Mouse (Mus musculus) midbrain, embryonic 15.5 days (tissue): Measurements from ENCODE around the gene Ms4a18. TPM values are rescaled to one million over a fixed set of nuclear protein-coding genes. Genes with fewer than 3 reads are reported as not detected.

Experiments
- ATAC-seq: fragments of 200-750 bp; cut with Nextera tagmentation; replicated peaks from 2 replicates; pipeline ENCODE4 v1.8.0; 2017; ENCODE audit warnings: moderate TSS enrichment
- H3K27ac ChIP-seq: fragments of 300-500 bp; sonication (generic); 2 replicates; pipeline ENCODE4 v1.5.1; 2015; ENCODE audit warnings: mild to moderate bottlenecking, inconsistent platforms
- H3K27me3 ChIP-seq: fragments of 300-500 bp; sonication (generic); replicated peaks from 2 replicates; pipeline ENCODE4 v1.6.1; 2015; ENCODE audit warnings: inconsistent platforms
- H3K36me3 ChIP-seq: fragments of 300-500 bp; sonication (generic); replicated peaks from 2 replicates; pipeline ENCODE4 v1.6.1; 2015; ENCODE audit warnings: inconsistent platforms
- H3K4me1 ChIP-seq: fragments of 300-500 bp; sonication (generic); 2 replicates; pipeline ENCODE4 v1.6.1; 2015; ENCODE audit warnings: inconsistent platforms
- H3K4me2 ChIP-seq: fragments of 300-500 bp; sonication (generic); 2 replicates; pipeline ENCODE4 v1.6.1; 2015; ENCODE audit warnings: inconsistent platforms, mild to moderate bottlenecking, moderate library complexity
- H3K4me3 ChIP-seq: fragments of 300-500 bp; sonication (generic); 2 replicates; pipeline ENCODE4 v1.5.1; 2015; ENCODE audit warnings: mild to moderate bottlenecking, inconsistent platforms
- H3K9ac ChIP-seq: fragments of 300-500 bp; sonication (generic); 2 replicates; pipeline ENCODE4 v1.6.1; 2015; ENCODE audit warnings: mild to moderate bottlenecking, inconsistent platforms
- H3K9me3 ChIP-seq: fragments of 300-500 bp; sonication (generic); 2 replicates; pipeline ENCODE4 v1.6.1; 2016; ENCODE audit warnings: inconsistent platforms
- WGBS: fragments of 180-500 bp; shearing (Covaris S2); methylation state at CpG from one replicate; pipeline ENCODE4 v1.1.7; 2015; ENCODE audit warnings: mixed read lengths; 5-methylcytosine and 5-hydroxymethylcytosine counted together
- polyA plus RNA-seq: library from polyadenylated mRNA; unstranded; fragments of >200 nt; fragmentation: Nextera tagmentation; extraction: Ambion mirVana; gene quantifications from 2 replicates; pipeline ENCODE4 v1.2.1, GENCODE M21; 2015

The Ms4a18 gene
- polyA plus RNA-seq, 1 experiment from 2014 or later = not detected

- ATAC-seq = no peak
- no peaks in the 10 kb centered on the region for H3K27me3 ChIP-seq
- no peak overlapping the region for H3K4me3 ChIP-seq
- H3K9me3 ChIP-seq = no peaks in the 10 kb centered on the region
- H3K27ac ChIP-seq = no peak overlapping the region
- no peaks in the 10 kb centered on the region for H3K36me3 ChIP-seq
- no peak overlapping the region for H3K9ac ChIP-seq
- no peaks in the 10 kb centered on the region for H3K4me1 ChIP-seq
- H3K4me2 ChIP-seq = no peak overlapping the region
Observed at GRCm38 (mm10) chr19:11037570-11037969, 19.7 kb upstream of the Ms4a18 start.

GRCm38 (mm10) chr19:11022382-11022781 lies 4.6 kb upstream of the Ms4a18 start:
- no peak overlapping the region for H3K4me2 ChIP-seq
- no peaks in the 10 kb centered on the region for H3K4me1 ChIP-seq
- no peak overlapping the region for H3K4me3 ChIP-seq
- ATAC-seq = no peak
- no peaks in the 10 kb centered on the region for H3K36me3 ChIP-seq
- H3K27me3 ChIP-seq = no peaks in the 10 kb centered on the region
- no peak overlapping the region for H3K27ac ChIP-seq
- no peak overlapping the region for H3K9ac ChIP-seq
- no peaks in the 10 kb centered on the region for H3K9me3 ChIP-seq

- Histone ChIP-seq H3K9me3 (no peaks in the 10 kb centered on the region), H3K4me2 (no peak overlapping the region), H3K4me1 (no peaks in the 10 kb centered on the region), H3K36me3 (no peaks in the 10 kb centered on the region), H3K27me3 (no peaks in the 10 kb centered on the region), H3K9ac (no peak overlapping the region), H3K4me3 (no peak overlapping the region), H3K27ac (no peak overlapping the region)
- 79% methylated on average over 2 of the region's 2 CpGs for WGBS
- ATAC-seq = no peak
Observed at GRCm38 (mm10) chr19:11017251-11017650, 580 bp downstream of the Ms4a18 start.

GRCm38 (mm10) chr19:11015998-11016397 lies 1.8 kb downstream of the Ms4a18 start:
- no peak for ATAC-seq
- 80% methylated on average over 1 of the region's 1 CpGs for WGBS

GRCm38 (mm10) chr19:11015468-11015867 lies 2.4 kb downstream of the Ms4a18 start:
- no peaks in the 10 kb centered on the region for H3K9me3 ChIP-seq
- H3K4me2 ChIP-seq = no peak overlapping the region
- H3K36me3 ChIP-seq = no peaks in the 10 kb centered on the region
- ATAC-seq = no peak
- no peak overlapping the region for H3K9ac ChIP-seq
- no peaks in the 10 kb centered on the region for H3K27me3 ChIP-seq
- no peak overlapping the region for H3K27ac ChIP-seq
- no peaks in the 10 kb centered on the region for H3K4me1 ChIP-seq
- H3K4me3 ChIP-seq = no peak overlapping the region

More at GRCm38 (mm10) chr19:11015998-11016397, 1.8 kb downstream of the Ms4a18 start:
- no peak overlapping the region for H3K9ac ChIP-seq
- no peaks in the 10 kb centered on the region for H3K4me1 ChIP-seq
- no peaks in the 10 kb centered on the region for H3K9me3 ChIP-seq
- H3K4me3 ChIP-seq = no peak overlapping the region
- H3K27ac ChIP-seq = no peak overlapping the region
- H3K4me2 ChIP-seq = no peak overlapping the region
- no peaks in the 10 kb centered on the region for H3K27me3 ChIP-seq
- no peaks in the 10 kb centered on the region for H3K36me3 ChIP-seq

GRCm38 (mm10) chr19:10993150-10993549 lies 24.7 kb downstream of the Ms4a18 start, which contains the start of gene Ms4a15:
Ms4a15 (minus strand) TSS chr19:10993250.
- no peaks in the 10 kb centered on the region for H3K4me1 ChIP-seq
- H3K4me3 ChIP-seq = no peak within 1 kb of the TSS
- H3K27ac ChIP-seq = no peak within 1 kb of the TSS
- H3K9me3 ChIP-seq = no peaks in the 10 kb centered on the region
- H3K4me2 ChIP-seq = no peak within 1 kb of the TSS
- H3K27me3 ChIP-seq = no peaks in the 10 kb centered on the region
- H3K36me3 ChIP-seq = no peaks in the 10 kb centered on the region
- no peak within 1 kb of the TSS for H3K9ac ChIP-seq
- ATAC-seq = no peak
- WGBS = 88% methylated on average over 7 of the region's 7 CpGs

GRCm38 (mm10) chr19:10991911-10992310 lies 25.9 kb downstream of the Ms4a18 start:
- Histone ChIP-seq H3K27me3 (no peaks in the 10 kb centered on the region), H3K4me1 (no peaks in the 10 kb centered on the region), H3K36me3 (no peaks in the 10 kb centered on the region), H3K27ac (no peak overlapping the region), H3K9ac (no peak overlapping the region), H3K4me2 (no peak overlapping the region), H3K4me3 (no peak overlapping the region), H3K9me3 (no peaks in the 10 kb centered on the region)
- ATAC-seq = no peak

- Histone ChIP-seq H3K4me3 (no peak overlapping the region), H3K4me1 (no peaks in the 10 kb centered on the region), H3K27me3 (no peaks in the 10 kb centered on the region), H3K9me3 (no peaks in the 10 kb centered on the region), H3K4me2 (no peak overlapping the region), H3K36me3 (no peaks in the 10 kb centered on the region), H3K9ac (no peak overlapping the region), H3K27ac (no peak overlapping the region)
- WGBS = 71% methylated on average over 1 of the region's 1 CpGs
- no peak for ATAC-seq
Observed at GRCm38 (mm10) chr19:10990751-10991150, 27.1 kb downstream of the Ms4a18 start.

GRCm38 (mm10) chr19:10988563-10988962 lies 29.3 kb downstream of the Ms4a18 start:
- Histone ChIP-seq H3K9ac (no peak overlapping the region), H3K9me3 (no peaks in the 10 kb centered on the region), H3K27me3 (no peaks in the 10 kb centered on the region), H3K27ac (no peak overlapping the region), H3K4me2 (no peak overlapping the region), H3K4me3 (no peak overlapping the region), H3K36me3 (no peaks in the 10 kb centered on the region), H3K4me1 (no peaks in the 10 kb centered on the region)
- WGBS = 84% methylated on average over 1 of the region's 1 CpGs
- no peak for ATAC-seq

- 92% methylated on average over 4 of the region's 4 CpGs for WGBS
- Histone ChIP-seq H3K4me2 (no peak overlapping the region), H3K27ac (no peak overlapping the region), H3K9ac (no peak overlapping the region), H3K36me3 (no peaks in the 10 kb centered on the region), H3K9me3 (no peaks in the 10 kb centered on the region), H3K27me3 (no peaks in the 10 kb centered on the region), H3K4me3 (no peak overlapping the region), H3K4me1 (no peaks in the 10 kb centered on the region)
- no peak for ATAC-seq
Observed at GRCm38 (mm10) chr19:10985889-10986288, 31.9 kb downstream of the Ms4a18 start.

- Histone ChIP-seq H3K27me3 (no peaks in the 10 kb centered on the region), H3K27ac (no peak overlapping the region), H3K9ac (no peak overlapping the region), H3K4me1 (0 out of 2 replicates have a peak, but pooled peaks cover 3% of the 10 kb centered on the region), H3K4me3 (no peak overlapping the region), H3K36me3 (no peaks in the 10 kb centered on the region), H3K9me3 (no peaks in the 10 kb centered on the region), H3K4me2 (no peak overlapping the region)
- WGBS = 79% methylated on average over 13 of the region's 13 CpGs
- no peak for ATAC-seq
Observed at GRCm38 (mm10) chr19:10984551-10984950, 33.3 kb downstream of the Ms4a18 start.

GRCm38 (mm10) chr19:10983146-10983545 lies 34.7 kb downstream of the Ms4a18 start:
- Histone ChIP-seq H3K4me2 (no peak overlapping the region), H3K9me3 (no peaks in the 10 kb centered on the region), H3K4me3 (no peak overlapping the region), H3K36me3 (no peaks in the 10 kb centered on the region), H3K4me1 (0 out of 2 replicates have a peak, but pooled peaks cover 6% of the 10 kb centered on the region), H3K27me3 (no peaks in the 10 kb centered on the region), H3K27ac (no peak overlapping the region), H3K9ac (no peak overlapping the region)
- WGBS = 29% methylated on average over 14 of the region's 14 CpGs
- no peak for ATAC-seq

- WGBS = 91% methylated on average over 5 of the region's 5 CpGs
- Histone ChIP-seq H3K4me2 (0 out of 2 replicates have a peak overlapping the region, but pooled peaks have one; percentile 17), H3K9me3 (no peaks in the 10 kb centered on the region), H3K27ac (no peak overlapping the region), H3K4me3 (no peak overlapping the region), H3K9ac (no peak overlapping the region), H3K4me1 (0 out of 2 replicates have a peak, but pooled peaks cover 6% of the 10 kb centered on the region), H3K27me3 (no peaks in the 10 kb centered on the region), H3K36me3 (no peaks in the 10 kb centered on the region)
- peak; percentile 28; the same call in 1 of the 2 replicates for ATAC-seq
Observed at GRCm38 (mm10) chr19:10980210-10980609, 37.6 kb downstream of the Ms4a18 start.
